Mouse (Mus musculus) MEL (cell line): Measurements from ENCODE around the gene Hcn3. TPM values are rescaled to one million over a fixed set of nuclear protein-coding genes. Genes with fewer than 3 reads are reported as not detected.
A peak's percentile ranks its signal among the peaks of the same experiment; 100 is the strongest.

Experiments used
- DNase-seq: peaks from one replicate; pipeline ENCODE4 v3.0.0; 2011; ENCODE audit warnings: low read depth, low spot score
- H3K27ac ChIP-seq: 2 replicates; pipeline ENCODE4 v1.5.1; 2012; ENCODE audit warnings: low read depth, mild to moderate bottlenecking, control low read depth, low read length, moderate library complexity; ENCODE audit not compliant: control insufficient read depth
- H3K27me3 ChIP-seq, 2 experiments: fragments of 150-350 bp in 1 of 2; sonication (generic) in 1 of 2; 2 replicates each; pipeline ENCODE4 v1.6.1; 2012; ENCODE audit warnings: low read length in 2 of 2, mild to moderate bottlenecking in 2 of 2, improper control_type of control experiment in 1 of 2, moderate library complexity in 1 of 2; ENCODE audit not compliant: insufficient read depth in 2 of 2, control insufficient read depth in 1 of 2
- H3K36me3 ChIP-seq, 2 experiments: 2 replicates each; pipeline ENCODE4 v1.6.1; 2012 to 2014; ENCODE audit warnings: low read length in 2 of 2, improper control_type of control experiment in 1 of 2, inconsistent platforms in 1 of 2, mild to moderate bottlenecking in 1 of 2; ENCODE audit not compliant: insufficient read depth in 2 of 2, control insufficient read depth in 1 of 2
- H3K4me1 ChIP-seq, 2 experiments: fragments of 150-350 bp in 1 of 2; sonication (generic) in 1 of 2; 2 replicates each; pipeline ENCODE4 v1.6.1; 2012; ENCODE audit warnings: low read length in 2 of 2, improper control_type of control experiment in 1 of 2, mild to moderate bottlenecking in 1 of 2; ENCODE audit not compliant: insufficient read depth in 2 of 2, control insufficient read depth in 1 of 2
- H3K4me3 ChIP-seq, 2 experiments: fragments of 150-350 bp in 1 of 2; sonication (generic) in 1 of 2; 2 replicates each; pipeline ENCODE4 v1.5.1; 2012; ENCODE audit warnings: low read depth in 2 of 2, low read length in 2 of 2, mild to moderate bottlenecking in 2 of 2, moderate library complexity in 2 of 2, control low read depth in 1 of 2, improper control_type of control experiment in 1 of 2; ENCODE audit not compliant: control insufficient read depth in 1 of 2, insufficient read depth in 1 of 2
- H3K79me2 ChIP-seq: 2 replicates; pipeline ENCODE4 v1.6.1; 2012; ENCODE audit warnings: mild to moderate bottlenecking, low read length, moderate library complexity; ENCODE audit not compliant: control insufficient read depth, poor library complexity, insufficient read depth
- H3K9ac ChIP-seq: 2 replicates; pipeline ENCODE4 v1.6.1; 2012; ENCODE audit warnings: low read depth, mild to moderate bottlenecking, control low read depth, low read length, moderate library complexity; ENCODE audit not compliant: control insufficient read depth, poor library complexity, severe bottlenecking
- H3K9me3 ChIP-seq: fragments of 150-350 bp; sonication (generic); replicated peaks from 2 replicates; pipeline ENCODE4 v1.6.1; 2012; ENCODE audit warnings: mild to moderate bottlenecking, low read length, improper control_type of control experiment, moderate library complexity; ENCODE audit not compliant: insufficient read depth
- BHLHE40 ChIP-seq: IDR thresholded peaks from 2 replicates; pipeline ENCODE4 v1.6.1; 2012; ENCODE audit warnings: low read depth, mild to moderate bottlenecking, inconsistent platforms, low read length, improper control_type of control experiment, borderline replicate concordance
- CHD1 ChIP-seq: IDR thresholded peaks from 2 replicates; pipeline ENCODE4 v1.6.1; 2012; ENCODE audit warnings: low read depth, mild to moderate bottlenecking, inconsistent platforms, low read length, improper control_type of control experiment
- CTCF ChIP-seq, 3 experiments: IDR thresholded peaks in 2 of 3; conservative IDR thresholded peaks in 1 of 3; 2 replicates each; pipeline ENCODE4 v1.5.1; 2011 to 2012; ENCODE audit warnings: low read length in 3 of 3, low read depth in 2 of 3, mild to moderate bottlenecking in 2 of 3, improper control_type of control experiment in 1 of 3, inconsistent platforms in 1 of 3, mixed read lengths in 1 of 3, moderate library complexity in 1 of 3; ENCODE audit not compliant: control insufficient read depth in 1 of 3, insufficient read depth in 1 of 3, poor library complexity in 1 of 3, severe bottlenecking in 1 of 3
- E2F4 ChIP-seq: IDR thresholded peaks from 2 replicates; pipeline ENCODE4 v1.6.1; 2011; ENCODE audit warnings: low read depth, low read length, improper control_type of control experiment, borderline replicate concordance
- ELF1 ChIP-seq: IDR thresholded peaks from 2 replicates; pipeline ENCODE4 v1.6.1; 2014; ENCODE audit warnings: low read depth, mild to moderate bottlenecking, inconsistent platforms, low read length, improper control_type of control experiment, moderate library complexity
- EP300 ChIP-seq, 2 experiments: IDR thresholded peaks; 2 replicates each; pipeline ENCODE4 v1.6.1; 2011; ENCODE audit warnings: improper control_type of control experiment in 2 of 2, low read length in 2 of 2, low read depth in 1 of 2, mild to moderate bottlenecking in 1 of 2
- ETS1 ChIP-seq: IDR thresholded peaks from 2 replicates; pipeline ENCODE4 v1.6.1; 2012; ENCODE audit warnings: low read depth, mild to moderate bottlenecking, inconsistent platforms, low read length, improper control_type of control experiment, moderate library complexity
- GABPA ChIP-seq: IDR thresholded peaks from 2 replicates; pipeline ENCODE4 v1.6.1; 2012; ENCODE audit warnings: low read depth, mild to moderate bottlenecking, inconsistent platforms, low read length, improper control_type of control experiment, moderate library complexity
- GATA1 ChIP-seq: IDR thresholded peaks from 2 replicates; pipeline ENCODE4 v1.6.1; 2011; ENCODE audit warnings: low read depth, low read length, improper control_type of control experiment
- HCFC1 ChIP-seq: IDR thresholded peaks from 2 replicates; pipeline ENCODE4 v1.6.1; 2012; ENCODE audit warnings: low read depth, mild to moderate bottlenecking, inconsistent platforms, low read length, improper control_type of control experiment, moderate library complexity
- JUND ChIP-seq: IDR thresholded peaks from 2 replicates; pipeline ENCODE4 v1.6.1; 2011; ENCODE audit warnings: low read depth, mild to moderate bottlenecking, improper control_type of control experiment, low read length
- MAFK ChIP-seq: IDR thresholded peaks from 2 replicates; pipeline ENCODE4 v1.6.1; 2011; ENCODE audit warnings: low read depth, mild to moderate bottlenecking, low read length, improper control_type of control experiment, borderline replicate concordance
- MAX ChIP-seq: IDR thresholded peaks from 2 replicates; pipeline ENCODE4 v1.6.1; 2011; ENCODE audit warnings: low read length, improper control_type of control experiment
- MAZ ChIP-seq: IDR thresholded peaks from 2 replicates; pipeline ENCODE4 v1.6.1; 2012; ENCODE audit warnings: low read depth, mild to moderate bottlenecking, inconsistent platforms, low read length, improper control_type of control experiment
- MEF2A ChIP-seq: IDR thresholded peaks from 2 replicates; pipeline ENCODE4 v1.6.1; 2014; ENCODE audit warnings: low read depth, mild to moderate bottlenecking, inconsistent platforms, low read length, improper control_type of control experiment; ENCODE audit not compliant: poor library complexity, insufficient replicate concordance, severe bottlenecking; ENCODE audit errors: extremely low read depth
- MXI1 ChIP-seq: IDR thresholded peaks from 2 replicates; pipeline ENCODE4 v1.6.1; 2011; ENCODE audit warnings: mild to moderate bottlenecking, low read depth, low read length, improper control_type of control experiment
- MYB ChIP-seq: IDR thresholded peaks from 2 replicates; pipeline ENCODE4 v1.6.1; 2011; ENCODE audit warnings: mild to moderate bottlenecking, low read depth, low read length, improper control_type of control experiment
- MYC ChIP-seq: IDR thresholded peaks from 2 replicates; pipeline ENCODE4 v1.6.1; 2011; ENCODE audit warnings: low read depth, mild to moderate bottlenecking, low read length, improper control_type of control experiment, moderate library complexity
- NELFE ChIP-seq: IDR thresholded peaks from 2 replicates; pipeline ENCODE4 v1.6.1; 2011; ENCODE audit warnings: low read depth, low read length, improper control_type of control experiment
- NRF1 ChIP-seq: IDR thresholded peaks from 2 replicates; pipeline ENCODE4 v1.6.1; 2014; ENCODE audit warnings: low read depth, mild to moderate bottlenecking, inconsistent platforms, low read length, improper control_type of control experiment, moderate library complexity; ENCODE audit not compliant: poor library complexity, insufficient read depth, severe bottlenecking
- POLR2A ChIP-seq, 2 experiments: IDR thresholded peaks; 2 replicates each; pipeline ENCODE4 v1.6.1; 2011 to 2012; ENCODE audit warnings: low read length in 2 of 2, mild to moderate bottlenecking in 2 of 2, control low read depth in 1 of 2, improper control_type of control experiment in 1 of 2, low read depth in 1 of 2, moderate library complexity in 1 of 2; ENCODE audit not compliant: control insufficient read depth in 1 of 2, insufficient read depth in 1 of 2, poor library complexity in 1 of 2
- POLR2AphosphoS2 ChIP-seq: IDR thresholded peaks from 2 replicates; pipeline ENCODE4 v1.6.1; 2011; ENCODE audit warnings: low read length, improper control_type of control experiment
- POLR2AphosphoS5 ChIP-seq: IDR thresholded peaks from 2 replicates; pipeline ENCODE4 v1.6.1; 2012; ENCODE audit warnings: low read depth, borderline replicate concordance, mild to moderate bottlenecking, inconsistent platforms, low read length, moderate library complexity, mixed read lengths
- RAD21 ChIP-seq: IDR thresholded peaks from 2 replicates; pipeline ENCODE4 v1.6.1; 2011; ENCODE audit warnings: mild to moderate bottlenecking, low read depth, low read length, improper control_type of control experiment
- RCOR1 ChIP-seq: IDR thresholded peaks from 2 replicates; pipeline ENCODE4 v1.6.1; 2012; ENCODE audit warnings: low read depth, mild to moderate bottlenecking, inconsistent platforms, low read length, improper control_type of control experiment
- SIN3A ChIP-seq: IDR thresholded peaks from 2 replicates; pipeline ENCODE4 v1.6.1; 2012; ENCODE audit warnings: low read length, improper control_type of control experiment, inconsistent platforms
- SMC3 ChIP-seq: IDR thresholded peaks from 2 replicates; pipeline ENCODE4 v1.6.1; 2011; ENCODE audit warnings: low read depth, low read length, improper control_type of control experiment
- TAL1 ChIP-seq: IDR thresholded peaks from 2 replicates; pipeline ENCODE4 v1.6.1; 2012; ENCODE audit warnings: mild to moderate bottlenecking, inconsistent platforms, low read length, moderate library complexity, mixed read lengths
- TBP ChIP-seq: IDR thresholded peaks from 2 replicates; pipeline ENCODE4 v1.8.0; 2011; ENCODE audit warnings: low read depth, low read length, improper control_type of control experiment
- TCF12 ChIP-seq: IDR thresholded peaks from 2 replicates; pipeline ENCODE4 v1.6.1; 2014; ENCODE audit warnings: low read depth, mild to moderate bottlenecking, inconsistent platforms, low read length, improper control_type of control experiment, moderate library complexity
- UBTF ChIP-seq: IDR thresholded peaks from 2 replicates; pipeline ENCODE4 v1.6.1; 2012; ENCODE audit warnings: low read depth, mild to moderate bottlenecking, inconsistent platforms, low read length, improper control_type of control experiment, moderate library complexity, borderline replicate concordance; ENCODE audit not compliant: insufficient read depth
- USF1 ChIP-seq: IDR thresholded peaks from 2 replicates; pipeline ENCODE4 v1.6.1; 2014; ENCODE audit warnings: low read depth, mild to moderate bottlenecking, inconsistent platforms, low read length, improper control_type of control experiment, moderate library complexity
- USF2 ChIP-seq, 2 experiments: IDR thresholded peaks; 2 replicates each; pipeline ENCODE4 v1.6.1; 2011 to 2012; ENCODE audit warnings: improper control_type of control experiment in 2 of 2, low read length in 2 of 2, borderline replicate concordance in 1 of 2, inconsistent platforms in 1 of 2, low read depth in 1 of 2, mild to moderate bottlenecking in 1 of 2; ENCODE audit not compliant: insufficient read depth in 1 of 2
- ZC3H11A ChIP-seq: IDR thresholded peaks from 2 replicates; pipeline ENCODE4 v1.6.1; 2012; ENCODE audit warnings: low read depth, mild to moderate bottlenecking, inconsistent platforms, low read length, improper control_type of control experiment
- ZKSCAN1 ChIP-seq: IDR thresholded peaks from 2 replicates; pipeline ENCODE4 v1.6.1; 2012; ENCODE audit warnings: low read depth, mild to moderate bottlenecking, inconsistent platforms, low read length, improper control_type of control experiment, moderate library complexity
- ZMIZ1 ChIP-seq: IDR thresholded peaks from 2 replicates; pipeline ENCODE4 v1.6.1; 2012; ENCODE audit warnings: low read depth, mild to moderate bottlenecking, inconsistent platforms, low read length, improper control_type of control experiment, moderate library complexity
- ZNF384 ChIP-seq: IDR thresholded peaks from 2 replicates; pipeline ENCODE4 v1.6.1; 2012; ENCODE audit warnings: low read depth, mild to moderate bottlenecking, inconsistent platforms, low read length, improper control_type of control experiment
- polyA plus RNA-seq, 2 experiments: library from polyadenylated mRNA; stranded (reverse) in 1 of 2; unstranded in 1 of 2; fragments of >175 nt in 1 of 2; fragments of >200 nt in 1 of 2; gene quantifications; 2 replicates each; pipeline versions ENCODE4 v1.2.1 to v1.2.4; 2012; ENCODE audit warnings: low replicate concordance in 2 of 2, low read depth in 1 of 2; ENCODE audit not compliant: insufficient read length in 2 of 2, insufficient read depth in 1 of 2, missing spikeins in 1 of 2
- total RNA-seq: library from RNA; depleted of rRNA; stranded (reverse); fragments of 300-350 nt; gene quantifications from 2 replicates; pipeline ENCODE4 v1.2.3, GENCODE M21; 2012

Gene Hcn3
- total and polyA plus RNA-seq, 3 experiments = 4.0 to 7.4 TPM; not detected in 1

DNA sequence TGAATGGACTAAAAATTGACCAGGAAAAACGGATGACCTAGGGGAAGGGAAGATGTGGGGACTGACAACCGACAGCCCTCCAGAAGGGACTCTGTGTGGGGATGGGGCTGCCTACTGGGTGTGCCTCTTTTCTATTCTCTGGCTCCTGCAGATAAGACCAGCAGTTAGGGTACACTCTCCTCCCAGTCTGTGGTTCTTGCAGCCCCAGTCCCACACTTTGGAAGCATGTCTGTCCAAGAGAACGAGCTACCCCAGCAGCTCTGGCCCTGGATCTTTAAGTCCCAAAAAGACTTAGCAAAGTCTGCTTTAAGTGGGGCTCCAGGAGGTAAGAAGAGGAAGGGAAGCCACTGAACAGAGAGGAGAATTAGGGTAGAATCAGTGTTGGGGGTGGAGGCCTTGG, 24.0 kb downstream of the Hcn3 start, which contains the start of gene Pklr:
Pklr (plus strand) TSS at position 185 of the 400 bp plus-strand sequence.
- TF ChIP-seq RCOR1 = peak; percentile 58; the same call in 1 of the 2 replicates
- TF ChIP-seq CHD1 = no peak
- peak; percentile 60 to 84; a peak in 3 of 4 replicates for TF ChIP-seq POLR2A (IDR thresholded peaks at IDR 0.05; ENCODE audit: control insufficient read depth in 1 of 2, insufficient read depth in 1 of 2, low read depth in 1 of 2, low read length in 2 of 2, poor library complexity in 1 of 2)
- no peak for TF ChIP-seq SMC3
- peak; percentile 77 for TF ChIP-seq TBP
- no peak for TF ChIP-seq RAD21
- peak; percentile 55; the same call in 1 of the 2 replicates for TF ChIP-seq MAX
- peak; percentile 55; the same call in 1 of the 2 replicates for TF ChIP-seq POLR2AphosphoS5
- TF ChIP-seq USF2 (IDR thresholded peaks at IDR 0.05; ENCODE audit: borderline replicate concordance in 1 of 2, insufficient read depth in 1 of 2, low read depth in 1 of 2, low read length in 2 of 2) = no peak
- peak; percentile 75; the same call in 1 of the 2 replicates for TF ChIP-seq MAZ
- no peak for TF ChIP-seq HCFC1
- TF ChIP-seq E2F4 = no peak
- TF ChIP-seq JUND = no peak
- TF ChIP-seq GATA1 = peak; percentile 90
- TF ChIP-seq EP300 (IDR thresholded peaks at IDR 0.05; ENCODE audit: low read depth in 1 of 2, low read length in 2 of 2) = peak; percentile 90 to 94
- peak; percentile 88 for TF ChIP-seq ZMIZ1
- TF ChIP-seq ZKSCAN1 = no peak
- peak; percentile 79 for TF ChIP-seq MYB
- TF ChIP-seq BHLHE40 = no peak
- peak; percentile 72; the same call in 1 of the 2 replicates for TF ChIP-seq MXI1
- no peak for TF ChIP-seq NRF1
- peak; percentile 88 for TF ChIP-seq TAL1
- TF ChIP-seq POLR2AphosphoS2 = peak; percentile 74
- TF ChIP-seq USF1 = no peak
- TF ChIP-seq NELFE = peak; percentile 68
- peak; percentile 66 for TF ChIP-seq SIN3A
- TF ChIP-seq TCF12 = peak; percentile 93
- no peak for TF ChIP-seq ZNF384
- no peak; the same call in 1 of the 2 replicates for TF ChIP-seq ZC3H11A
- no peak for TF ChIP-seq UBTF
- peak; percentile 73; the same call in 1 of the 2 replicates for TF ChIP-seq ETS1
- peak; percentile 12; the same call in 1 of the 2 replicates for TF ChIP-seq MAFK
- TF ChIP-seq MYC = peak; percentile 65; the same call in 1 of the 2 replicates
- TF ChIP-seq ELF1 = no peak
- TF ChIP-seq MEF2A = 0 out of 2 replicates have a peak, but pooled peaks have one; percentile 47
- no peak for TF ChIP-seq GABPA
- no peak for TF ChIP-seq CTCF (IDR thresholded peaks at IDR 0.05 in 2 of 3, conservative IDR thresholded peaks at IDR 0.05 in 1 of 3; ENCODE audit: control insufficient read depth in 1 of 3, insufficient read depth in 1 of 3, low read depth in 2 of 3, low read length in 3 of 3, poor library complexity in 1 of 3, severe bottlenecking in 1 of 3)
- H3K9ac ChIP-seq = peak within 1 kb of the TSS; percentile 81
- peaks cover 2 to 49% of the 10 kb centered on the region in 2 experiments; a peak in 3 of 4 replicates for H3K36me3 ChIP-seq
- H3K79me2 ChIP-seq = peaks cover 16% of the 10 kb centered on the region
- H3K27me3 ChIP-seq = no peaks in the 10 kb centered on the region
- peaks cover 27 to 53% of the 10 kb centered on the region in 2 experiments for H3K4me1 ChIP-seq
- no peaks in the 10 kb centered on the region for H3K9me3 ChIP-seq
- peak; percentile 85 for DNase-seq
- peak within 1 kb of the TSS; percentile 97 for H3K27ac ChIP-seq
- peak within 1 kb of the TSS; percentile 77 to 81 for H3K4me3 ChIP-seq
